Mouse (Mus musculus): ENCODE data around the gene Olfr588-ps1.
"Not testable (repeated sequence)": the region's sequence is repeated elsewhere in the genome, so short reads cannot be mapped to it uniquely, and the experiment has no call there.

Gene Olfr588-ps1

DNA sequence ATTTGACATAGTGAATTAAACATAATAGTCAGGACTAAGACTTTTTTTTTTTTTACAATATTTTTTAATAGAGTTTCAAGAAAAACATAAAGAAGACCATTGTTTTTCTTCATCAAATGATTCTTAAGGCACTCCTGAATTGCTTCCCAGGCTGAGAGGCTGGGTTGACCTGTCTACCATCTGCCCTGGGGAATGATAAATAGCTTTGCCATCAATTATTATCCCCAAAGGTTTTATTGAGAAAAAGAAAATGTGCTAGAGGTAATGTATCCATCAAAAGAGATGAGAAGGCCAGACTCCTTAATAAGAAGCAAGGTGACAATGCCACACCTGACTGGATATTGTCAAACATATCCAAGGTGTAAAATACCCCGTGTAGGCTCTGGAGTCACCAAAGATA lies at the start of gene Olfr588-ps1:
TSS of gene Olfr588-ps1 (plus strand) at position 301 of the 400 bp plus-strand sequence.
- DNase-seq (ENCODE audit: low spot score): no peak

DNA sequence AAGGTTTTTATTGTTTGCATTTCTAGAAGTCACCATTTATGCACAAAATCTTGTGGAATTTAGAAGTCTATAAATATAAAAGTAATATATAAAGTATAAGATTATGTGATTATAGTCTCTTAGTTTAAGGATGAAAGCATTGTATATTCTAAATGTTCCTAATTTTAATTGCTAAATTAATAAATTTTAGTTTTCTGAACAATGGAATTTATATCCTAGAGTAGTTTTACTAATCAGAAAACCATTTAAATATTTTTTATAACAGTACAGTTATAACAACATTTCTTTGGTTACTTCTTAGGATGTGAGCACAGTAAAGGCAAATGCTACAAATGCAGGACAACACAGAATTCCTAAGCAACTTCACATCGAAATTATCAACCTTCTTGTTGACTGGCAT lies 43.3 kb upstream of the Olfr588-ps1 start, which contains the start of gene Olfr585:
TSS of gene Olfr585 (plus strand) at position 301 of the 400 bp plus-strand sequence.
- DNase-seq (ENCODE audit: low spot score): no peak

DNA sequence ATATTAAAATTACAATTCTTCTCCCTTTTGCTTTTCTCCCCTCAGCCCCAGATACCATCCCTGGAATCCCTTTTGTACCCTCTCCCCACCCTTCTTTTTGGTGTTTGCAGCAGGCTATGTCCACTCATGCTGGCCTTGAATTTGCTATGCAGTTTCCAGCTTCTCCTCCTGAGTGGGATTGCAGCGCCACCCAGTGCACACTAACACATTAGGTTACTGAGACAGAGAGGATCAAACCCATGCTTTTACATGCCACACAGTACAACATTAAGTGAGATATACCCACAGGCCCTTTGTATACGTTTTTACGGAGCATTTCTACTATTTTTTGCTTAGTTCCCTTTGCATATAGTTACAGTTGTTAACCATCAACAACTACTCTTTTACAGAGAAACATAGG lies 21.3 kb upstream of the Olfr588-ps1 start:
- DNase-seq (ENCODE audit: low spot score): no peak

DNA sequence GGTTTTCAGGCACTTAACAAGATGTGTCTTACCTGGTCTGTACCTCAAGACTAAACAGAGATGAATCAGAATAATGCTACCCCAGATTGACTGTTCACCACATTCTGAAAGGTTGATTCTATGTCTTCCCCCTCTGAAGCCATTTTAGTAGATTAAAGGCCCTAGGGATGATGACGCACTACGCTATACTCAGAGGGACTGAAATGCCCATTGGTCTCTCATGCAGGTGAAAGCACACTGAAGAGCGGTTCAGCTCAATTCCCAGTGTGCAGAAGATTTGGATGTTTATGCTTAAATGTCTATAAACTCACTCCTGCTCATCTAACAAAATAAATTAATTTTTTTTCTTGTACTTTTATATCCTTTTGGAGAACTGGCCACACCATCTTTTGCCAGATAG lies 15.1 kb upstream of the Olfr588-ps1 start, which contains the start of gene Olfr586:
TSS of gene Olfr586 (minus strand) at position 101 of the 400 bp plus-strand sequence.
- DNase-seq (ENCODE audit: low spot score): no peak

DNA sequence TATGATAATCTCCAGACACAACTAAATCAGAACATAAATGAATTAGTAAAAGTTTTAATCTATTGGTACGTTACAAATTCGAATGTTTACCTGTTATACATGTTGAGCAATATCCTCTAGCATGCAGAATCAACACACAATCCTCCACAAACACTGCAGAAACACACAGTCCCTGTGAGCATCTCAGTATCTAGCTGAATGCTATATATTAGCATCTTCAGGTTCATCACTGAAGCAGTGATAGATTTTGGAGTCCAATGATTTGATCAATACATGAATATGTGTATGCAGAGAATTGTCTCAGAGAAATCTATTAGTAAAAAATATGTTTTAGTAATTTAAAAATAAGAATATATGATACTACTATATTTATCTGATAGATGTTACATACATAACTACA lies 15.6 kb downstream of the Olfr588-ps1 start, which contains the start of gene Olfr589:
TSS of gene Olfr589 (minus strand) at position 101 of the 400 bp plus-strand sequence.
- no peak for DNase-seq (ENCODE audit: low spot score)

DNA sequence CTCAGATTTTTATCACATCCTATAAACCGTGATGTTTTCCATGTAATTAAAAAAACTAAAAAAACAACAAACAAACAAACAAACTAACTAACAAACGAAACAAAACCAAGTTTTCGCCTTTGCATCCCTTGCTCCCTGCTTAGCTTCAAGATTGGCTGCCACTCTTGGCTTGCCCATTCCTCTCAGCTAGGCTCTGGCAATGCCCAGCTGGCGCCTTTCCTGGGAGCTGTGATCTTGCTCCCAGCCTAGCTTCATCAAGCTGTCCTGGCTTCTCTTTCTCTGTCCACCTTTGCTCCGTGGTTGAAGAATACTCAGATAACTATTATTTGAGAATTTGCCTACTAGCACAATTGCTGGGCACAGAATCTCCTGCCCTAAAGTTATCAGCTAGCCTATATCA lies 29.0 kb downstream of the Olfr588-ps1 start:
- DNase-seq (ENCODE audit: low spot score): no peak

DNA sequence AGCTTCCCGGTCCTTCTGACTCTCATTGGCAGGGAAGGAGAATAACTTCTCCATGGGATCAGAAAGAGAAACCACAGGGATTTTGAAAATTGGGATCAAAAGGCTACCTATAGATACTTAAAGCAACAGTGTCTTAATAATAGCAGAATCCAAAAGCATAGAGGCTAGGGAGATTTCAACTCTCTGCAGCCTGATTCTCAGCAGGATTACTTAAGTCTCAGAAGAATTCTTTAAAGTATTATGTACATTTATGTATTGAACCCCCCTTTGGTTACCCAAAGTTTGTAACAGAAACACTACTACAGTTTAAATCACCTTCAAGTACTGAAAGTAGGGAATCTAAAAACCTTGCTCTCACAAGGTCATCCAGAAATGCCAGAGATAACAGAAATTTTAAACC lies 37.6 kb downstream of the Olfr588-ps1 start, which contains the start of gene Olfr591:
TSS of gene Olfr591 (minus strand) at position 101 of the 400 bp plus-strand sequence.
- DNase-seq (ENCODE audit: low spot score): no peak

DNA sequence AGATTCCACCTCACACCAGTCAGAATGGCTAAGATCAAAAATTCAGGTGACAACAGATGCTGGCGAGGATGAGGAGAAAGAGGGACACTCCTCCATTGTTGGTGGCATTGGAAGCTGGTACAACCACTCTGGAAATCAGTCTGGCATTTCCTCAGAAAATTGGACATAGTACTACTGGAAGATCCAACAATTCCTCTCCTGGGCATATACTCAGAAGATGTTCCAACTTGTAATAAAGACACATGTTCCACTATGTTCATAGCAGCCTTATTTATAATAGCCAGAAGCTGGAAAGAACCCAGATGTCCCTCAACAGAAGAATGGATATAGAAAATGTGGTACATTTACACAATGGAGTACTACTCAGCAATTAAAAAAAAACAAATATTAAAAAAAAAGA lies 43.8 kb downstream of the Olfr588-ps1 start, which contains the start of gene Olfr592:
TSS of gene Olfr592 (plus strand) at position 301 of the 400 bp plus-strand sequence.
- DNase-seq (ENCODE audit: low spot score): not testable (repeated sequence)

Measured in adipocyte (in vitro differentiated cells).